Mouse (Mus musculus) heart, adult 2 months (tissue): ENCODE data around the gene Dynlt1f.
"Not testable (repeated sequence)": the region's sequence is repeated elsewhere in the genome, so short reads cannot be mapped to it uniquely, and the experiment has no call there.

Experiments
- EP300 ChIP-seq: fragments of 200-500 bp; IDR thresholded peaks from 2 replicates; pipeline ENCODE4 v1.6.1; 2011; ENCODE audit warnings: low read depth, low read length, control low read depth; ENCODE audit not compliant: insufficient read depth
- POLR2A ChIP-seq: fragments of 200-500 bp; IDR thresholded peaks from 2 replicates; pipeline ENCODE4 v1.6.1; 2011; ENCODE audit warnings: mild to moderate bottlenecking, low read depth, low read length, control low read depth; ENCODE audit not compliant: insufficient read depth

DNA sequence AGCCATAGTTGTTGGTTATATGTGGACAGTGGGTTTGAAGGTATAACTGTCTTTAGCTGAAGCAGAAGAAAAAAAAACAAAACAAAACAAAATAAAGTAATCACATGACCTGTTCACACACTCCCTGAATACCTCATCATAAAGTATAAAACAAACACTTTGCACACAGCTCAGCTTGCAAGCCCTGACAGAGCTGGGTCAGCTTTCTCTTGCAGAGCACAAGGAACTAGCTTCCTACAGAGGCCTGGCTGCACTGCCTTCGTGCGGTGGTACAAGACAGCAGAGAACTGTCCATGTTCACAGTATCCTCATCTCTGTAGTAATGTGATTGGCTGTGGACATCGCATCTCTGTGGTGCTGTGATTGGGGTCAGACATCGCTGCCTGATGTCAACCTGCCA lies 25.3 kb downstream of the Dynlt1f start:
- TF ChIP-seq EP300, POLR2A: not testable (repeated sequence)
